Mouse (Mus musculus) common myeloid progenitor, adult 5-6 weeks (primary cell): ENCODE data around the gene Aftph. TPM values are rescaled to one million over a fixed set of nuclear protein-coding genes. Genes with fewer than 3 reads are reported as not detected.

Experiments
- ATAC-seq: replicated peaks from 2 replicates; pipeline ENCODE4 v1.8.0; 2016; ENCODE audit warnings: low read depth, mild to moderate bottlenecking, moderate TSS enrichment, inconsistent platforms; ENCODE audit not compliant: poor library complexity, severe bottlenecking
- total RNA-seq: library from RNA; stranded (forward); fragments of 200-1000, 187-1606 nt; gene quantifications from 2 replicates; pipeline ENCODE4 v1.2.3, GENCODE M21; 2017

The Aftph gene
- total RNA-seq, 1 experiment from 2014 or later, result 65.0 TPM

GRCm38 (mm10) chr11:20733486-20734030, 7.8 kb downstream of the Aftph start:
- ATAC-seq, result no peak

GRCm38 (mm10) chr11:20729403-20729802, 12.0 kb downstream of the Aftph start:
- peak; percentile 36; the same call in 1 of the 2 replicates for ATAC-seq

- no peak for ATAC-seq
Observed at GRCm38 (mm10) chr11:20728044-20728443, 13.3 kb downstream of the Aftph start.

GRCm38 (mm10) chr11:20723572-20723971, 17.8 kb downstream of the Aftph start:
- ATAC-seq, result no peak

GRCm38 (mm10) chr11:20712068-20712671, 29.2 kb downstream of the Aftph start:
- ATAC-seq, result no peak

- ATAC-seq, result peak; percentile 90
Observed at GRCm38 (mm10) chr11:20691000-20691399, 50.4 kb downstream of the Aftph start.

GRCm38 (mm10) chr11:20681679-20682078, 59.7 kb downstream of the Aftph start:
- peak; percentile 39; the same call in 1 of the 2 replicates for ATAC-seq

GRCm38 (mm10) chr11:20680781-20681180, 60.6 kb downstream of the Aftph start:
- ATAC-seq, result no peak

GRCm38 (mm10) chr11:20679396-20679795, 62.0 kb downstream of the Aftph start:
- no peak for ATAC-seq

GRCm38 (mm10) chr11:20672513-20672912, 68.9 kb downstream of the Aftph start:
- ATAC-seq, result no peak

GRCm38 (mm10) chr11:20671789-20672392, 69.5 kb downstream of the Aftph start:
- peak; percentile 36 for ATAC-seq

- ATAC-seq, result no peak
Observed at GRCm38 (mm10) chr11:20664878-20665277, 76.5 kb downstream of the Aftph start.

- no peak for ATAC-seq
Observed at GRCm38 (mm10) chr11:20663580-20664198, 77.7 kb downstream of the Aftph start.

- no peak for ATAC-seq
Observed at GRCm38 (mm10) chr11:20662811-20663210, 78.6 kb downstream of the Aftph start.

- ATAC-seq, result peak; percentile 74
Observed at GRCm38 (mm10) chr11:20661652-20662051, 79.7 kb downstream of the Aftph start.

GRCm38 (mm10) chr11:20660111-20661097, 81.0 kb downstream of the Aftph start:
- no peak for ATAC-seq

- no peak for ATAC-seq
Observed at GRCm38 (mm10) chr11:20659094-20659493, 82.3 kb downstream of the Aftph start.

GRCm38 (mm10) chr11:20656711-20657057, 84.7 kb downstream of the Aftph start:
- ATAC-seq, result peak; percentile 56

- ATAC-seq, result peak; percentile 60
Observed at GRCm38 (mm10) chr11:20655795-20656710, 85.3 kb downstream of the Aftph start.
